ENCODE assay signal across 8 mouse cellular contexts in the genomic region with DNA sequence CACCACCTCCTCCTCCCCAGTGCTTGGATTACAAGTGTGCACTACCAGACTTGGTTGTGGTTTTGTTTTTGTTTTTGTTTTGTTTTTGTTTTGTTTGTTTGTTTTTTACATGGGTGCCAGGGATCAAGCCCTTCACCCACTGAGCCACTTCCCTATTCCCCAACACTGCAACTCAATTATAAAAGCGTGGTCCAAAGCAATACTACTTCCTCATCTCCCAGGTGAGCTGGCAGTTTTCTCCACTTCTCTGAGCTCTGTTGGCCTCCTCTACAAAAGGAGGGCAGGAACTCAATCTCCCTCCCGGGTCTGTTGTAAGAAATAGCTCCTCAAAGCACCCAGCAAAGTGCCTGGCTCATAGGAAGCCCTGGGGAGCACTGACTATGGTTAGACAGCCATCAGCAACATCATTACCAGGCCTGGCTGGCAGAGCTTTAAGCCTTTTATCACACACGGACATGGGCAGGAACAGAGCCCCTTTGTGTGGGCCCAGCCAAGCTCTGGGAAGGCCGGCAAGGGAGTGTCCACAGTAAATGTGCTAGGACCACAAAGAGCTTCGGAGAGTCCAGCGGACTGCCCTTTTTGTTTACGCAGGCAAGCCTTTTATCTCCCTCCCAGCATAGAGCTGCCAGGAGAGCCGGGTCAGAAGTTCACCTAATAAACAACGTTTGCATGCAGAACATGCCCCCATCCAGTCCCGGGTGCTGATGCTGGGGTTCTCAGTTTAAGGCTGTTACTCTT. TPM values are rescaled to one million over a fixed set of nuclear protein-coding genes. Genes with fewer than 3 reads are reported as not detected.
DNase-seq lines count a peak whose midpoint lies in the region; ATAC-seq lines count a peak whose summit lies in the region.

No protein-coding gene starts in this region.

- H3K4me2 ChIP-seq in intestine, embryonic 16.5 days (ENCODE audit: low read depth, low read length): no peak overlapping the region
- no peak overlapping the region for H3K4me2 ChIP-seq in midbrain, embryonic 12.5 days (replicated peaks)

- DNase-seq in frontal cortex, postnatal 36 days (ENCODE audit: low spot score in 2 of 2): no peak
- DNase-seq in embryo, embryonic 10.5 days (ENCODE audit: low spot score): peak; percentile 73
- no peak for DNase-seq in spleen, adult 12 weeks (ENCODE audit: low spot score)
- DNase-seq in urinary bladder, postnatal 4 days (ENCODE audit: low spot score in 2 of 2): no peak

- H3K9me3 ChIP-seq in intestine, embryonic 16.5 days (ENCODE audit: control insufficient read depth, low read length): no peaks in the 10 kb centered on the region
- H3K9me3 ChIP-seq in midbrain, embryonic 12.5 days: no peaks in the 10 kb centered on the region

- 0 out of 2 replicates have a peak, but pooled peaks cover 2% of the 10 kb centered on the region for H3K27me3 ChIP-seq in intestine, embryonic 16.5 days (replicated peaks; ENCODE audit: control insufficient read depth, insufficient read depth, low read length)
- H3K27me3 ChIP-seq in midbrain, embryonic 12.5 days: no peaks in the 10 kb centered on the region

- no peak overlapping the region for H3K4me3 ChIP-seq in intestine, embryonic 16.5 days (ENCODE audit: low read length)
- H3K4me3 ChIP-seq in midbrain, embryonic 12.5 days: no peak overlapping the region

- WGBS in intestine, embryonic 16.5 days: 13% methylated on average over 10 of the region's 10 CpGs
- 19% methylated on average over 10 of the region's 10 CpGs for WGBS in midbrain, embryonic 12.5 days

- 0 out of 2 replicates have a peak, but pooled peaks have one; percentile 22 for ATAC-seq in frontal cortex, adult (ENCODE audit: low TSS enrichment)
- ATAC-seq in intestine, embryonic 16.5 days: peak; percentile 80
- ATAC-seq in midbrain, embryonic 12.5 days (ENCODE audit: low FRiP score, low read depth): peak; percentile 41; the same call in 1 of the 2 replicates
- no peak for ATAC-seq in erythroid progenitor cell, adult 5-6 weeks (replicated peaks; ENCODE audit: low FRiP score, poor library complexity, severe bottlenecking)

- no peak overlapping the region for H3K9ac ChIP-seq in intestine, embryonic 16.5 days (ENCODE audit: low read depth, low read length)
- no peak overlapping the region for H3K9ac ChIP-seq in midbrain, embryonic 12.5 days (replicated peaks)

- no peaks in the 10 kb centered on the region for H3K36me3 ChIP-seq in intestine, embryonic 16.5 days (ENCODE audit: control insufficient read depth, insufficient read depth, low read length)
- no peaks in the 10 kb centered on the region for H3K36me3 ChIP-seq in midbrain, embryonic 12.5 days

- H3K27ac ChIP-seq in intestine, embryonic 16.5 days (ENCODE audit: low read length): 0 out of 2 replicates have a peak overlapping the region, but pooled peaks have one; percentile 36
- peak overlapping the region; percentile 56 for H3K27ac ChIP-seq in midbrain, embryonic 12.5 days (replicated peaks)

- peaks cover 7% of the 10 kb centered on the region for H3K4me1 ChIP-seq in intestine, embryonic 16.5 days (ENCODE audit: control insufficient read depth, insufficient read depth, low read length)
- H3K4me1 ChIP-seq in midbrain, embryonic 12.5 days: peaks cover 7% of the 10 kb centered on the region

RNA-seq across cellular contexts. Expression of gene Dkk3, which starts 11.3 kb away (rescaled TPM):
- 26.1 and 26.7 TPM in 2 replicates for polyA plus RNA-seq in intestine, embryonic 16.5 days (2015; fragmentation: Nextera tagmentation; extraction: Ambion mirVana)
- 20.1 and 22.4 TPM in 2 replicates for polyA plus RNA-seq in midbrain, embryonic 12.5 days (2016; fragmentation: Nextera tagmentation; extraction: Ambion mirVana)
- total RNA-seq in erythroid progenitor cell, adult 5-6 weeks (2015; ENCODE audit: low replicate concordance): not detected in 2 replicates
- total RNA-seq in erythroid progenitor cell, adult 5-6 weeks (2017; ENCODE audit: low replicate concordance): not detected in 2 replicates

RNA-seq across cellular contexts. Expression of gene Mical2, which starts 55.5 kb away (rescaled TPM):
- 18.3 and 19.0 TPM in 2 replicates for polyA plus RNA-seq in intestine, embryonic 16.5 days (2015; fragmentation: Nextera tagmentation; extraction: Ambion mirVana)
- 1.6 and 2.2 TPM in 2 replicates for polyA plus RNA-seq in midbrain, embryonic 12.5 days (2016; fragmentation: Nextera tagmentation; extraction: Ambion mirVana)
- total RNA-seq in erythroid progenitor cell, adult 5-6 weeks (2015; ENCODE audit: low replicate concordance): not detected in 2 replicates
- not detected in 2 replicates for total RNA-seq in erythroid progenitor cell, adult 5-6 weeks (2017; ENCODE audit: low replicate concordance)
